Comparison of ENCODE assay signal across 9 mouse cellular contexts in genomic region chr8:86908536-86908935, GRCm38 (mm10). TPM values are rescaled to one million over a fixed set of nuclear protein-coding genes. Genes with fewer than 3 reads are reported as not detected.
DNase-seq lines count a peak whose midpoint lies in the region; TF ChIP-seq lines count a peak whose summit lies in the region.
"Had no signal": no experiment of that assay in that cellular context is flagged by ENCODE, and none has a peak within 500 bp of the region (broad histone marks: within the 10 kb centered on the region; RNA-seq: fewer than 3 reads in every experiment).

No protein-coding gene starts in this region.

- H3K79me2 ChIP-seq in MEL (ENCODE audit: control insufficient read depth, insufficient read depth, low read length, poor library complexity) = no peaks in the 10 kb centered on the region

- no peaks in the 10 kb centered on the region for H3K36me3 ChIP-seq in MEL (ENCODE audit: control insufficient read depth in 1 of 2, insufficient read depth in 2 of 2, low read length in 2 of 2)

- H3K9ac ChIP-seq in MEL (ENCODE audit: control insufficient read depth, low read depth, low read length, poor library complexity, severe bottlenecking) = no peak overlapping the region

- peaks cover 0 to 1% of the 10 kb centered on the region in 2 experiments; a peak in 2 of 4 replicates for H3K27me3 ChIP-seq in MEL (ENCODE audit: control insufficient read depth in 1 of 2, insufficient read depth in 2 of 2, low read length in 2 of 2)

- peak; percentile 96 for TF ChIP-seq RAD21 in MEL (IDR thresholded peaks at IDR 0.05; ENCODE audit: low read depth, low read length)

- TF ChIP-seq CTCF in MEL (IDR thresholded peaks at IDR 0.05 in 2 of 3, conservative IDR thresholded peaks at IDR 0.05 in 1 of 3; ENCODE audit: control insufficient read depth in 1 of 3, insufficient read depth in 1 of 3, low read depth in 2 of 3, low read length in 3 of 3, poor library complexity in 1 of 3, severe bottlenecking in 1 of 3) = peak; percentile 90 to 98 (median 97)

- H3K4me1 ChIP-seq in MEL (ENCODE audit: control insufficient read depth in 1 of 2, insufficient read depth in 2 of 2, low read length in 2 of 2) = no peaks in the 10 kb centered on the region
- H3K4me1 ChIP-seq: megakaryocyte, embryonic 14.5 days had no signal

- no peaks in the 10 kb centered on the region for H3K9me3 ChIP-seq in MEL (replicated peaks; ENCODE audit: insufficient read depth, low read length)

- TF ChIP-seq EP300 in MEL (IDR thresholded peaks at IDR 0.05; ENCODE audit: low read depth in 1 of 2, low read length in 2 of 2) = no peak

- TF ChIP-seq POLR2A in MEL (IDR thresholded peaks at IDR 0.05; ENCODE audit: control insufficient read depth in 1 of 2, insufficient read depth in 1 of 2, low read depth in 1 of 2, low read length in 2 of 2, poor library complexity in 1 of 2) = no peak

- H3K4me3 ChIP-seq in MEL (ENCODE audit: control insufficient read depth in 1 of 2, insufficient read depth in 1 of 2, low read depth in 2 of 2, low read length in 2 of 2) = no peak overlapping the region
- H3K4me3 ChIP-seq: megakaryocyte, embryonic 14.5 days had no signal

- no peak overlapping the region for H3K27ac ChIP-seq in MEL (ENCODE audit: control insufficient read depth, low read depth, low read length)

- DNase-seq in gastrocnemius, adult 18-20 months (ENCODE audit: low spot score) = peak; percentile 67
- no peak for DNase-seq in gastrocnemius, postnatal 25 days
- peak; percentile 80 for DNase-seq in MEL (ENCODE audit: low read depth, low spot score)
- peak; percentile 73 for DNase-seq in cerebellum, adult 8-10 months
- DNase-seq in gastrocnemius, postnatal 10 days = peak; percentile 79
- DNase-seq in layer of hippocampus, adult 9-10 months (ENCODE audit: low spot score) = peak; percentile 78
- DNase-seq in lung, postnatal 25 days (ENCODE audit: low spot score) = peak; percentile 66
- peak; percentile 31 to 60 for DNase-seq in spleen, postnatal 14 days (ENCODE audit: low spot score in 2 of 2)

TF ChIP-seq in MEL, 35 proteins besides CTCF, POLR2A, EP300 and RAD21:
- no peak for TF ChIP-seq USF2 (IDR thresholded peaks at IDR 0.05; ENCODE audit: borderline replicate concordance in 1 of 2, insufficient read depth in 1 of 2, low read depth in 1 of 2, low read length in 2 of 2)
- TF ChIP-seq MAZ (IDR thresholded peaks at IDR 0.05; ENCODE audit: low read depth, low read length) = no peak
- TF ChIP-seq NRF1 (IDR thresholded peaks at IDR 0.05; ENCODE audit: insufficient read depth, low read depth, low read length, poor library complexity, severe bottlenecking) = no peak
- TF ChIP-seq ZC3H11A (IDR thresholded peaks at IDR 0.05; ENCODE audit: low read depth, low read length) = peak; percentile 83
- no peak for TF ChIP-seq POLR2AphosphoS5 (IDR thresholded peaks at IDR 0.05; ENCODE audit: borderline replicate concordance, low read depth, low read length)
- TF ChIP-seq SIN3A (IDR thresholded peaks at IDR 0.05; ENCODE audit: low read length) = no peak
- TF ChIP-seq NELFE (IDR thresholded peaks at IDR 0.05; ENCODE audit: low read depth, low read length) = no peak
- no peak for TF ChIP-seq RCOR1 (IDR thresholded peaks at IDR 0.05; ENCODE audit: low read depth, low read length)
- TF ChIP-seq MAX (IDR thresholded peaks at IDR 0.05; ENCODE audit: low read length) = no peak
- no peak for TF ChIP-seq TCF12 (IDR thresholded peaks at IDR 0.05; ENCODE audit: low read depth, low read length)
- TF ChIP-seq ZKSCAN1 (IDR thresholded peaks at IDR 0.05; ENCODE audit: low read depth, low read length) = no peak
- no peak for TF ChIP-seq ELF1 (IDR thresholded peaks at IDR 0.05; ENCODE audit: low read depth, low read length)
- TF ChIP-seq BHLHE40 (IDR thresholded peaks at IDR 0.05; ENCODE audit: borderline replicate concordance, low read depth, low read length) = no peak
- TF ChIP-seq USF1 (IDR thresholded peaks at IDR 0.05; ENCODE audit: low read depth, low read length) = no peak
- TF ChIP-seq POLR2AphosphoS2 (IDR thresholded peaks at IDR 0.05; ENCODE audit: low read length) = no peak
- peak; percentile 87 for TF ChIP-seq SMC3 (IDR thresholded peaks at IDR 0.05; ENCODE audit: low read depth, low read length)
- no peak for TF ChIP-seq E2F4 (IDR thresholded peaks at IDR 0.05; ENCODE audit: borderline replicate concordance, low read depth, low read length)
- peak; percentile 62; the same call in 1 of the 2 replicates for TF ChIP-seq ZNF384 (IDR thresholded peaks at IDR 0.05; ENCODE audit: low read depth, low read length)
- TF ChIP-seq GATA1 (IDR thresholded peaks at IDR 0.05; ENCODE audit: low read depth, low read length) = no peak
- no peak for TF ChIP-seq MYB (IDR thresholded peaks at IDR 0.05; ENCODE audit: low read depth, low read length)
- TF ChIP-seq MEF2A (IDR thresholded peaks at IDR 0.05; ENCODE audit: extremely low read depth, insufficient replicate concordance, low read depth, low read length, poor library complexity, severe bottlenecking) = no peak
- TF ChIP-seq HCFC1 (IDR thresholded peaks at IDR 0.05; ENCODE audit: low read depth, low read length) = no peak
- TF ChIP-seq CHD1 (IDR thresholded peaks at IDR 0.05; ENCODE audit: low read depth, low read length) = no peak
- no peak for TF ChIP-seq ZMIZ1 (IDR thresholded peaks at IDR 0.05; ENCODE audit: low read depth, low read length)

RNA-seq across cellular contexts. Expression of gene N4bp1, which starts 23.5 kb away (rescaled TPM):
- total RNA-seq in gastrocnemius, adult 18-20 months (2021) = 10 to 100 TPM; 16.4 to 18.2 TPM
- total RNA-seq in gastrocnemius, postnatal 25 days (2021) = 10 to 100 TPM; 14.3 to 14.9 TPM
- total RNA-seq in MEL (2012; rRNA removed) = 13.4 and 14.0 TPM in 2 replicates
- 10 to 100 TPM in 1 of 2 experiments, not detected in 1; 24.0 TPM for polyA plus RNA-seq in MEL (2012; ENCODE audit: insufficient read depth in 1 of 2, insufficient read length in 2 of 2, low read depth in 1 of 2, low replicate concordance in 2 of 2, missing spikeins in 1 of 2)
- total RNA-seq in gastrocnemius, postnatal 10 days (2021) = 10 to 100 TPM; 15.4 to 21.7 TPM
